Mouse (Mus musculus): ENCODE measurements around the gene AL607142.1.

- no peak for TF ChIP-seq CTCF (IDR thresholded peaks at IDR 0.05; ENCODE audit: borderline replicate concordance, insufficient read depth, low read depth, low read length)
- TF ChIP-seq POLR2A (IDR thresholded peaks at IDR 0.05; ENCODE audit: borderline replicate concordance, insufficient read depth, low read length), result no peak
Observed at GRCm38 (mm10) chr4:120042480-120042879, 22.3 kb upstream of the AL607142.1 start.
